Comparison of ENCODE assay signal across 11 mouse cellular contexts in genomic region chr8:88293590-88294356, GRCm38 (mm10). TPM values are rescaled to one million over a fixed set of nuclear protein-coding genes. Genes with fewer than 3 reads are reported as not detected.
DNase-seq lines count a peak whose midpoint lies in the region; ATAC-seq and TF ChIP-seq lines count a peak whose summit lies in the region.
"Had no signal": no experiment of that assay in that cellular context is flagged by ENCODE, and none has a peak within 500 bp of the region (broad histone marks: within the 10 kb centered on the region; RNA-seq: fewer than 3 reads in every experiment).

No protein-coding gene starts in this region.

- H3K27ac ChIP-seq in heart, embryonic 16.5 days (ENCODE audit: low read length) = no peak overlapping the region
- H3K27ac ChIP-seq in heart, embryonic 12.5 days (ENCODE audit: poor library complexity, severe bottlenecking) = no peak overlapping the region
- peak overlapping the region; percentile 42; the same call in 1 of the 2 replicates for H3K27ac ChIP-seq in liver, embryonic 16.5 days (ENCODE audit: low read length)
- peak overlapping the region; percentile 80 for H3K27ac ChIP-seq in spleen, adult 2 months (ENCODE audit: insufficient read depth, low read length)
- H3K27ac ChIP-seq in forebrain, embryonic 14.5 days (ENCODE audit: low read depth, low read length) = no peak overlapping the region

- 0 out of 2 replicates have a peak, but pooled peaks cover 4% of the 10 kb centered on the region for H3K4me1 ChIP-seq in heart, embryonic 16.5 days (ENCODE audit: control insufficient read depth, insufficient read depth, low read length)
- peaks cover 18% of the 10 kb centered on the region for H3K4me1 ChIP-seq in heart, embryonic 12.5 days (replicated peaks)
- H3K4me1 ChIP-seq in liver, embryonic 16.5 days (ENCODE audit: control insufficient read depth, low read depth, low read length) = peaks cover 55% of the 10 kb centered on the region
- peaks cover 53% of the 10 kb centered on the region; the same call in 1 of the 2 replicates for H3K4me1 ChIP-seq in spleen, adult 2 months (ENCODE audit: control insufficient read depth, insufficient read depth, insufficient read length)
- H3K4me1 ChIP-seq in forebrain, embryonic 14.5 days (ENCODE audit: control insufficient read depth, insufficient read depth, low read length) = no peaks in the 10 kb centered on the region

- peak; percentile 31 for TF ChIP-seq POLR2A in spleen, adult 2 months (IDR thresholded peaks at IDR 0.05; ENCODE audit: low read depth, low read length)

- H3K9ac ChIP-seq in heart, embryonic 16.5 days (ENCODE audit: low read length) = no peak overlapping the region
- no peak overlapping the region for H3K9ac ChIP-seq in heart, embryonic 12.5 days
- peak overlapping the region; percentile 1; the same call in 1 of the 2 replicates for H3K9ac ChIP-seq in liver, embryonic 16.5 days (ENCODE audit: low read depth, low read length)
- no peak overlapping the region for H3K9ac ChIP-seq in forebrain, embryonic 14.5 days (ENCODE audit: low read length)
- H3K9ac ChIP-seq: forebrain, postnatal 0 days had no signal

- no peak for TF ChIP-seq CTCF in spleen, adult 2 months (IDR thresholded peaks at IDR 0.05; ENCODE audit: extremely low read depth, insufficient read depth, insufficient read length, insufficient replicate concordance)

- no peaks in the 10 kb centered on the region for H3K27me3 ChIP-seq in heart, embryonic 16.5 days (ENCODE audit: control insufficient read depth, insufficient read depth, low read length)
- H3K27me3 ChIP-seq in heart, embryonic 12.5 days (replicated peaks) = 0 out of 2 replicates have a peak, but pooled peaks cover 3% of the 10 kb centered on the region
- no peaks in the 10 kb centered on the region for H3K27me3 ChIP-seq in liver, embryonic 16.5 days (ENCODE audit: control insufficient read depth, insufficient read depth, low read depth, low read length)
- no peaks in the 10 kb centered on the region for H3K27me3 ChIP-seq in spleen, adult 2 months (ENCODE audit: control insufficient read depth, insufficient read depth, low read length)
- H3K27me3 ChIP-seq in forebrain, embryonic 14.5 days (replicated peaks; ENCODE audit: control insufficient read depth, insufficient read depth, low read length) = no peaks in the 10 kb centered on the region

- no peak for ATAC-seq in heart, embryonic 16.5 days (replicated peaks; ENCODE audit: extremely low read depth, insufficient read depth, low FRiP score)
- ATAC-seq in heart, embryonic 12.5 days (ENCODE audit: insufficient number of reproducible peaks, low FRiP score) = no peak
- ATAC-seq in liver, embryonic 16.5 days (ENCODE audit: low read depth) = no peak
- no peak for ATAC-seq in forebrain, embryonic 14.5 days
- ATAC-seq: forebrain, postnatal 0 days had no signal

- H3K4me3 ChIP-seq in heart, embryonic 16.5 days (ENCODE audit: low read length) = peak overlapping the region; percentile 7; the same call in 1 of the 2 replicates
- H3K4me3 ChIP-seq in heart, embryonic 12.5 days = no peak overlapping the region
- peak overlapping the region; percentile 37 for H3K4me3 ChIP-seq in liver, embryonic 16.5 days (ENCODE audit: low read depth, low read length)
- H3K4me3 ChIP-seq in spleen, adult 2 months (ENCODE audit: extremely low read depth, insufficient read depth, insufficient read length) = peak overlapping the region; percentile 61
- no peak overlapping the region for H3K4me3 ChIP-seq in forebrain, embryonic 14.5 days (ENCODE audit: low read depth, low read length)

- H3K9me3 ChIP-seq in heart, embryonic 16.5 days (replicated peaks; ENCODE audit: control insufficient read depth, low read length) = no peaks in the 10 kb centered on the region
- no peaks in the 10 kb centered on the region for H3K9me3 ChIP-seq in heart, embryonic 12.5 days (replicated peaks)
- no peaks in the 10 kb centered on the region for H3K9me3 ChIP-seq in liver, embryonic 16.5 days (replicated peaks; ENCODE audit: control insufficient read depth, low read length)
- no peaks in the 10 kb centered on the region for H3K9me3 ChIP-seq in forebrain, embryonic 14.5 days (replicated peaks; ENCODE audit: control insufficient read depth, low read length)

- DNase-seq in T-cell, adult 2 months (ENCODE audit: low spot score) = peak; percentile 68
- peak in 1 of 2 experiments; percentile 77 for DNase-seq in spleen, adult 2 months (ENCODE audit: low read depth in 1 of 2, low spot score in 2 of 2)
- no peak for DNase-seq in urinary bladder, postnatal 10 days (ENCODE audit: low spot score)
- DNase-seq in forebrain, embryonic 14.5 days (ENCODE audit: low spot score) = no peak
- DNase-seq in left cerebral cortex, adult 18-20 months (ENCODE audit: low spot score in 2 of 2) = no peak
- DNase-seq: adrenal gland, postnatal 10 days; forebrain, postnatal 0 days; kidney, adult 8-10 months had no signal

- no peaks in the 10 kb centered on the region for H3K36me3 ChIP-seq in heart, embryonic 16.5 days (ENCODE audit: control insufficient read depth, insufficient read depth)
- H3K36me3 ChIP-seq in heart, embryonic 12.5 days = no peaks in the 10 kb centered on the region
- H3K36me3 ChIP-seq in liver, embryonic 16.5 days (ENCODE audit: control insufficient read depth, insufficient read depth) = no peaks in the 10 kb centered on the region; the same call in 1 of the 2 replicates
- H3K36me3 ChIP-seq in spleen, adult 2 months (ENCODE audit: control insufficient read depth, insufficient read depth, low read length) = peaks cover 20% of the 10 kb centered on the region
- H3K36me3 ChIP-seq in forebrain, embryonic 14.5 days (ENCODE audit: control insufficient read depth, insufficient read depth, low read length) = no peaks in the 10 kb centered on the region

- peak overlapping the region; percentile 25; the same call in 1 of the 2 replicates for H3K4me2 ChIP-seq in heart, embryonic 16.5 days (ENCODE audit: low read depth, low read length)
- H3K4me2 ChIP-seq in heart, embryonic 12.5 days = no peak overlapping the region
- 0 out of 2 replicates have a peak overlapping the region, but pooled peaks have one; percentile 27 for H3K4me2 ChIP-seq in liver, embryonic 16.5 days (ENCODE audit: low read depth, low read length)
- H3K4me2 ChIP-seq in forebrain, embryonic 14.5 days (ENCODE audit: low read length) = no peak overlapping the region

- whole genome bisulfite sequencing in heart, embryonic 16.5 days = 84% methylated on average over 9 of the region's 9 CpGs
- WGBS in heart, embryonic 12.5 days = 81% methylated on average over 9 of the region's 9 CpGs
- WGBS in liver, embryonic 16.5 days (ENCODE audit: insufficient replicate concordance) = 29% methylated on average over 9 of the region's 9 CpGs
- whole genome bisulfite sequencing in spleen, adult 2 months = 13% methylated on average over 9 of the region's 9 CpGs
- WGBS in forebrain, embryonic 14.5 days = 90% methylated on average over 9 of the region's 9 CpGs

RNA-seq across cellular contexts. Expression of gene Adcy7, which starts 21.6 kb away (rescaled TPM):
- 5.0 and 5.9 TPM in 2 replicates for polyA plus RNA-seq in heart, embryonic 16.5 days (2015; fragmentation: Nextera tagmentation; extraction: Ambion mirVana)
- 3.8 and 4.1 TPM in 2 replicates for polyA plus RNA-seq in heart, embryonic 12.5 days (2016; fragmentation: Nextera tagmentation; extraction: Ambion mirVana)
- polyA plus RNA-seq in liver, embryonic 16.5 days (2015; fragmentation: Nextera tagmentation; extraction: Ambion mirVana) = 18.5 and 19.8 TPM in 2 replicates
- polyA plus RNA-seq in spleen, adult 2 months (2012; rRNA removed) = 76.9 and 98.6 TPM in 2 replicates
- 1.1 and 1.3 TPM in 2 replicates for polyA plus RNA-seq in forebrain, embryonic 14.5 days (2014; fragmentation: Nextera tagmentation; extraction: Ambion mirVana)
- total RNA-seq in left cerebral cortex, adult 18-20 months (2021) = 1 to 10 TPM; 3.8 to 4.8 TPM

Comparison
In these comparisons a context has a peak if more than half of its experiments do, and no peak if none do; other contexts are left out.
1. H3K4me2 ChIP-seq: peak in heart, embryonic 16.5 days (single experiment) and liver, embryonic 16.5 days (single experiment); none in heart, embryonic 12.5 days (single experiment) and forebrain, embryonic 14.5 days (single experiment).
2. H3K4me3 ChIP-seq: peak in heart, embryonic 16.5 days (single experiment), liver, embryonic 16.5 days (single experiment) and spleen, adult 2 months (single experiment); none in heart, embryonic 12.5 days (single experiment) and forebrain, embryonic 14.5 days (single experiment).
3. H3K27ac ChIP-seq: peak in liver, embryonic 16.5 days (single experiment) and spleen, adult 2 months (single experiment); none in heart, embryonic 16.5 days (single experiment), heart, embryonic 12.5 days (single experiment) and forebrain, embryonic 14.5 days (single experiment).